Mouse (Mus musculus): ENCODE measurements around the gene Gsto2.
"Not testable (repeated sequence)": the region's sequence is repeated elsewhere in the genome, so short reads cannot be mapped to it uniquely, and the experiment has no call there.

Gsto2 gene

GRCm38 (mm10) chr19:47865353-47865947 lies at the start of gene Gsto2:
Gene Gsto2 (plus strand): TSS chr19:47865534.
- DNase-seq = peak; percentile 91

GRCm38 (mm10) chr19:47817692-47818091 lies 47.6 kb upstream of the Gsto2 start:
- no peak for DNase-seq

GRCm38 (mm10) chr19:47820832-47821493 lies 44.4 kb upstream of the Gsto2 start:
- DNase-seq = peak; percentile 62

GRCm38 (mm10) chr19:47821494-47821872 lies 43.9 kb upstream of the Gsto2 start:
- no peak for DNase-seq

GRCm38 (mm10) chr19:47822143-47822796 lies 43.1 kb upstream of the Gsto2 start:
- no peak for DNase-seq

- DNase-seq = no peak
Measured at GRCm38 (mm10) chr19:47824026-47824425, 41.3 kb upstream of the Gsto2 start.

- no peak for DNase-seq
Measured at GRCm38 (mm10) chr19:47829913-47830450, 35.4 kb upstream of the Gsto2 start.

- DNase-seq = no peak
Measured at GRCm38 (mm10) chr19:47831111-47831510, 34.2 kb upstream of the Gsto2 start.

- no peak for DNase-seq
Measured at GRCm38 (mm10) chr19:47832316-47832715, 33.0 kb upstream of the Gsto2 start.

- DNase-seq = no peak
Measured at GRCm38 (mm10) chr19:47834614-47835013, 30.7 kb upstream of the Gsto2 start.

GRCm38 (mm10) chr19:47835776-47836175 lies 29.6 kb upstream of the Gsto2 start:
- no peak for DNase-seq

- peak; percentile 29 for DNase-seq
Measured at GRCm38 (mm10) chr19:47836701-47837526, 28.4 kb upstream of the Gsto2 start.

GRCm38 (mm10) chr19:47837527-47837901 lies 27.8 kb upstream of the Gsto2 start:
- DNase-seq = no peak

GRCm38 (mm10) chr19:47841234-47841633 lies 24.1 kb upstream of the Gsto2 start:
- not testable (repeated sequence) for DNase-seq

- DNase-seq = no peak
Measured at GRCm38 (mm10) chr19:47849735-47850134, 15.6 kb upstream of the Gsto2 start.

- DNase-seq = not testable (repeated sequence)
Measured at GRCm38 (mm10) chr19:47852131-47852530, 13.2 kb upstream of the Gsto2 start.

- DNase-seq = no peak
Measured at GRCm38 (mm10) chr19:47853053-47853452, 12.3 kb upstream of the Gsto2 start.

- DNase-seq = no peak
Measured at GRCm38 (mm10) chr19:47853951-47854795, 11.2 kb upstream of the Gsto2 start.

GRCm38 (mm10) chr19:47854796-47855783 lies 10.2 kb upstream of the Gsto2 start, which contains the start of gene Gsto1:
Gene Gsto1 (plus strand): TSS chr19:47854970.
- peak; percentile 92 for DNase-seq
